Mouse (Mus musculus): ENCODE results near the gene Kctd12.

Kctd12 gene

DNA sequence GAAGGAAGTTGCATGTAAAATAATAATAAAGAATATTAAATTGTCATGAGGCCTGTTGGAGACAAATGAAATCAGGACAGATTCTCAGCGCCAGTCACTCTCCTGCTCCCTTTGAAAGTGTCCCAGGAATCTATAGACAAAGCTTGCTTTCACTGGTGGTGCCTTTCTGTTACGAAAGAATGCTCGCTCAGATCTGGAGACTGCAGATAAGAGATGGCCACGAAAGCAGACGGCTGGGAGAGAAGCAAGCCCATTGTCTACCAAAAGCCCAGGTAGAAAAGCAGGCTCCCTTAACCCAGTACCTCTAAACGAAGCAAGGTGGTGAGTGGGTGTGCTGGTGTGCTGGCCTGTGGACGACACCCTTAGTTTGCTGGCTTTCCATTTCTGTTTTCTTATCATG, 16.2 kb downstream of the Kctd12 start:
- no peak for DNase-seq (ENCODE audit: low read depth in 2 of 2, low spot score in 2 of 2)

DNA sequence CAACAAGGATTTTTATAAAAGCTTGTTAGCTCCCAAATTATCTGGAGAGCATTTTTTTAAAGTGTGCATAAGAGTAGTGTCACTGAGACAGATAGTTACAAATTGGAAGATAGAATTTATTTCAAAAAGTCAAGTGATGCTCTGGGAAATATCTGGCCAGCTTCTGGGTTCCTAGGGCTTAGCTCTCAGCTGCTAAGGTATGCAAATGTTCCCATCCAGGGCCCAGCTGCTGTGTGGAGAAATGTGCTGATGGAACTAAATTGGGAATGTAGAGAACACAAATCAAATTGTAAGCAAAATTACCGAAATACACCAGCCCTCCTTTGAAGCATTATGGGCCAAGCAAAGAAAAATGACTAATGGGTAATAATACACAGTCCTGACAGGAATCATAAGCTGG, 16.6 kb downstream of the Kctd12 start:
- no peak for DNase-seq (ENCODE audit: low read depth in 2 of 2, low spot score in 2 of 2)

DNA sequence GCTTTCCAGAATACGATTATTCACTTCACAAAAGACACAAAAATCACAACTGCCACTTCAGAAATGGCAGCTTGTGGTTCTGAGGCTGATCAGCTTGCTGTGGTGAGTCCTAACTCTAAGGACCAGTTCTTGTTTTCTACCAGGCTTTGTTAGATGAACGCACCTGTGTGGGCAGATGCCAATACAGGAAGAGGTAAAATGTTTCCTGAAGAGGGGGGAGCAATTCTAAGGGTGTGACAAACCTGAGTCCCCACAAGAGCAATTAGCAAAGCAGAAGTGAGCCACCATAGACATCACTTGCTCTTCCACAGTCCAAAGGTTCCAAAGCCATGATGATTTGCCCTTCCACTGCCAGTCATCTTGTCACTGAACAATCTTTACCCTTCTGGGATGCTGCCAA, 20.4 kb downstream of the Kctd12 start:
- DNase-seq (ENCODE audit: low read depth in 2 of 2, low spot score in 2 of 2), result no peak

DNA sequence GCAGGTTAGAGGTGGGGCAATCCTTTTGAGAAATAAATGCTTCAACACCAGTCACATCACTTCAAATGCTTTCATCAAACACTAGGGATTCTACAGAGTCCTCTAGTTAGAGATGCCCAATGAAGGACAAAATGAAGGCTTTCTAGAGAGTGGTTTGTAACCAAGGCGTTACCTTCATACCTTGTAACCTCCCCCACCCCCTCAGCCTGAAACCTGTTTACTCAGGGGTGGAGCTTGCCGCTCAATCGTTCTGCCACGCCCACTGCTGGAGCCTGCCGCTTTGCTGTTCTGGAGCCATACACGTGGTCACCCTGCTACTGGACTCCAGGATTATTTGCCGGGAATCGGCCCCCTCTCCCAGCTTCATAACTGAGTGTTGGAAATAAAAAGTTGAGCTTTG, 28.9 kb downstream of the Kctd12 start:
- DNase-seq (ENCODE audit: low read depth in 2 of 2, low spot score in 2 of 2), result no peak

DNA sequence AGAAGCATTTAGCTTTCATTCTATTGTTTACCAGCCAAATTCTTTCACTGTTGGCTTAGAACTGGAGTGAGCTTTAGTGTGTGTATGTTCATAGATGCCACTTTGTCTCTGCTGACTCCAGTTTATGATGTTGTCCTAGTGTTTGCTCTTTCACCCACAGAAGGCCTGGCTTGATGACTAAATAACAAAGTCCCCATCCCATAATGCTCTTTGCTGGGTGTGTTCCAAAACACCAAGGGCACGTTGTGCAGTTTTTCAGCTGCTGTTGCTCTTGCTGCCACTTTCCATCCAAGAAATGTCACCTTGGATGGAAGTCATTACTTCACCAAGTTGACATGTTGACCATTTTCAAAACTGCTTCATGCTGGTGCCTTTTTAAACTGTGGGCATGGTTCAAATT, 30.5 kb downstream of the Kctd12 start:
- no peak for DNase-seq (ENCODE audit: low read depth in 2 of 2, low spot score in 2 of 2)

DNA sequence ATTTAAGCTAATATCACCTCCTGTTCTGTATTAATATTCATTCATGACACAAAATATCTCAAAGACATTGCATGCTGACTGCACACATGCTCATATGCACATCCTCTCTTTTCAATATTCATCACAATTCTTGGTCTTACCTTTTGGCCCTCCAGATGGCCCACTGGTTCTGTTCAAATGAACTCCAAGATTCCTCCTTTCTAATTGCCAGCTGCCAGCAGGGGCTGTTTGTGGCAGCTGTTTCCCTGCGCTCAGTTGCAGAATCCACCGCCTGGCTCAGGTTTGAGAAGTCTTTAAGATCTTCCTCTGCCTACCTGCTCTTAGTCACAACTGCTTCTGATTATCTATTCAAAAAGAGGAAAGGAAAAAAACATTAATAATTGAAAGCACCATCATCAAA, 34.6 kb downstream of the Kctd12 start:
- no peak for DNase-seq (ENCODE audit: low read depth in 2 of 2, low spot score in 2 of 2)

DNA sequence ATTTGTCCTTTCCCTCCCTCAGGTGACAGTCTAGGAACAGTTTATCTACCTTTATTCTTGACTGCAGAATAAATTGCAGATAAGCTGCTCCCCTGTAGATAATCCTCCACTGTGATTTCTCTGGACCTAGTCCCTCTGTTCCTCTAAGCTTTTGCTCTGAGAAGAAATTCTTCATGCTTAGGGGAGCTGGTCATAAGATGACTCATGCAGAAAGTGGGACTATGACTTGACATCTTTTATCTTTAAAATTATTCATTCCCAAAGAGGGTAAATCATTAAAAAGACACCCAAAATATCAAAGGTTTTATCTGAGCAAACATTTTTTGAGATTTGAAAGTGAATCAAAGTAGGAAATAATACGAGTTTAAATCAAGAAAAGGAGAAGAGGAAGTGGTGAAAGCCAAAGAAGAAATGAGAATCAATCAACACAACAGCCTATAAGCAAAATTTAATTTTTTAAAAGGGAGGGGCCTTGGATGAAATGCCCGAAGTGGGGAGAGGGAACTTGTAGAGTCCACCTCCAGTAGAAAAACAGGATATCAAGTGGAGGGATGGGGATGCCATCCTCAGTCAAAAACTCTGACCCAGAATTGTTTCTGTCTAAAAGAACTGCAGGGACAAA, 40.1 kb downstream of the Kctd12 start:
- no peak for DNase-seq (ENCODE audit: low read depth in 2 of 2, low spot score in 2 of 2)

DNA sequence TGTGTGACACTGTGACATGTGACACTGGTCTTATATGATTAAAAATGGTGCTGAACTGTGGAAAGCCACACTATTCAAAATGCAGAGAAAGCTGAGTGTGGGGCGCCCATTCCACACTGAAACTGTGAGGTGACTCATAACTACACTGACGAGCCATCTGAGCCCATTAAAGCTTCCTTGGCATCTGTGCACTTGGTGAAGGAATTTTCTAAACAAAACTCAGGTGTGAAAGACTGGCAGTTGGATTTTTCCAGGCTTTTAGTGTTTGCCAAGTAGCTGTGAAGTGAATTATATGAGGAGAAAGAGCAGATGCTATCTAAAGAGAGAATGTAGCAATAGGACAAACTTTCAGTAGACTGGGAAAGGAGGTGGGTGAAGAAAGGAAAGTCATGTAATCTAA, 47.6 kb downstream of the Kctd12 start:
- DNase-seq (ENCODE audit: low read depth in 2 of 2, low spot score in 2 of 2), result no peak

DNA sequence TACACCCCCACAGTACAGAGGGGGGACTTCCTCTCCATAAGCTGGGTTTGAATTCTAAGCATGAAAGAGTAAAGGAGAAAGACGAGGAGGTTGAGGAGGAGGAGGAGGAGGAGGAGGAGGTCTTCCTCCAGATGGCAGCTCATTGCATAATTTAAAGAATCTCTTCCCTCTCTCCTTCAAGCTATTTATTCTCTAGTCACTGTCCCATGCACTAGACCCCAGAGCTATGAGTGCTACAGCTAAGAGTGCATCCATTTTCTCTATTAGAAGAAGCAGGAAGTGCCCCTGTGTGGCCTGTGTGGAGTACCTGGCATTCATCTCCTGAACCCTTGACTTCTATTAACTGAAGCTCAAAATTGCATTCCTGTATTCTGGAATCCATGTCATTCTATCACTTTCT, 51.5 kb downstream of the Kctd12 start:
- no peak for DNase-seq (ENCODE audit: low read depth in 2 of 2, low spot score in 2 of 2)

DNA sequence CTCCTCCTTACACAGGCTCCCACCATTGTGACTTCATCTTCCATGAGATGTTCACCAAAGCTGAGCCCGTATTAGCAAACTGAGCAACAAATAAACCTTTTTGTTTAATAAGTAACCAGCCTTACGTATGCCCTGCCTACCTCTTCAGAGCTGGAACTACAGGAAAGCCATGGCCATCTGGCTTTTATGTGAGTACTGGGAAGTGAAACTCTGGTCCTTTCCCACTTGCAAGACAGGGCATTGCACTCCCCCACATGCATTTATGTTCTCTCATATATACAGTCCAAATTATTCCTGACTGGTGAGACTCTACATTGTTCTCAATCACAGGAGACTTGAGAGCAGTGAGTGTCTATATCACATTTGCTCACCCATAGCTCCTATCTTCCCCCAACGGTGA, 52.9 kb downstream of the Kctd12 start:
- DNase-seq (ENCODE audit: low read depth in 2 of 2, low spot score in 2 of 2), result no peak

DNA sequence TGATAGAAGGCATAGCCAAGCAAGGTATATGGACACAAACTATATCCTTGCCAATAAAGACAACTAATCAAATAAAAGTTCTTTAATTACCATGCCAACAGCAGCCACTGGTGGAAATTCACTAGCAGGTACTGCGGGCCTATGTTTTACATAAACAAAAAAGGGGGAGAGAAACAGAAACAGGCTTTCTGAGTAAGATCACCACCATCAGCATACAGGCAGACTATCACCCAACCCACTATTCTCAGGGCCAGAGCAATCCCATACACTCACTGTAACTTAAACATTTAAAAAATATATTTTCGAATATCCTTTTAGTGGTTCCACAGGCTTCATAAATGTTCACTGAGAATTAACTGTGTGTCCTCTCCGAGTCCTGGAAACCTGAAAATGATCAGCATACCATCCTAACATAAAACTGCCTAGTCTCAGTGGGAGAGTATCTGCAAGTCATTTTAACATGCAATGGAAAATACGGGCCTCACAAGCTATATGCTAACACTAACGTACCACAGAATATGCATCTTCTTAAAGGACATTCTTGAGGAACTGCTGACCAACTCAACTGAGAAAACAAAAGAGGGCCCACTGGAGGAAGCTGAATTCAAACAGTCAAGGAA, 54.5 kb downstream of the Kctd12 start:
- no peak for DNase-seq (ENCODE audit: low read depth in 2 of 2, low spot score in 2 of 2)
